Mouse (Mus musculus): ENCODE data around the gene Med23.

Med23 gene

DNA sequence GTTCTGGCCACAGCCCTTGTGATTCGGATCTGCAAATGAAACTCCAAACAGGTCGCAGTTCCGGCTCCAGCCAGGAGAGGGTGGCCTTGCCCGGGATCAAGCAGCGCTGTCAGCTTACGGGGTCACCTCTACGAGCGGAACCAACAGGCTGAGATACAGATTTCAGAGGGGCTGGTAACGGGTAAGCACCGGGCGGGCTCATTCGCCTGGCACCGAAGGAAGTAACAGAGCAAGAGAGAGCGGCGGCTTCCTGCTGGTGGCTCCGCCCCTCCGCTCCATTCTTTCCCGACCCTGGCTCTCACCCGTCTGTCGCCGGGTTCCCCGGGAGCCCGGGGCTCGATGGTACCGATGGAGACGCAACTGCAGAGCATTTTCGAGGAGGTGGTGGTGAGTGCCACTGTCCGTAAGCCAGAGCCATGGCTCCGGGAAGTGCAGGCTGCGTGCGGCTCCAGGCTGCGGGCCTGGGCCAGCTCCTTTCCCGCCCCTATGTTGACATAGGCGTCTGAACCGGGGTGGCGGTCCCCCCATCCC lies at the start of gene Med23:
TSS of gene Med23 (plus strand) at position 227 of the 531 bp plus-strand sequence.
- peak; percentile 97 for DNase-seq

- no peak for DNase-seq
Observed at GRCm38 (mm10) chr10:24821990-24822676, 47.7 kb upstream of the Med23 start.

- DNase-seq, result no peak
Observed at GRCm38 (mm10) chr10:24822842-24823241, 46.9 kb upstream of the Med23 start.

GRCm38 (mm10) chr10:24823265-24823664 lies 46.5 kb upstream of the Med23 start:
- no peak for DNase-seq

DNA sequence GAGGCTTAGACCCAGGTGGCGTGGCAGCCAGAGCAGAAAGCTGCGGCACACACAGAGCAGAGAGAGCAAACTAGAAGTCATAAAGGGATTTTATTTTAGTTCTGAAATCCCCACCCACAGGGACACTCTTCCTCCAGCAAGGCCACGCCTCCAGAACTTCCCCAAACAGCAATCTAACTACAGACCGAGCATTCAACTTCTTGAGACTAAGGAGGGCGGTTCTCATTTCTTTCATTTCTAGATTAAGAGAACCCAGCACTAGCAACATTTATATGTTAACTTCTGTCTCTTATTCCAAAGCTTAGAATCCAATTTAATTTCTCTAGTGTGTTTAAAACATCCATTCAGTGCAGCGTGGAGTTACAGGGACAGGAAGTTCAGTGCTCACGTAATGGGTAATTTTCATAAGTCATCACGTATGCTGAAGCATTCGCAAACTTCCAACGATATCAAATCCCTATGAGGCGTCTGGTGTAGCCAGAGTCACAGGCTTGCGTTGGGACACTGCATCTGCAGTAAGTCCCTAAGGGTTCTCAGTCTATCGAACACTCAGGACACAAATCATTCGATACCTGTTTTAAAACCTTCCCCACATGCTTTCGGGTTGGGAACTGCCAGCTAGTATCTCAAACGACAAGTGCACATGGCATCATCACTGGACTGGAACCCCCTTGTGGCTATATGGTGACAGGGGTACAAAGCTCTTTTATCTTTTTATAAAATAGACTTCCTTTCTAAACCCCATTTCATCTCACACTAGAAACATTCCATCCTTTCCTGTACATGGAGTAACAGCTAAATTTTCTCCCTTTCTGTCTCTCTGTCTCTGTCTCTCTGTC lies 45.9 kb upstream of the Med23 start:
- DNase-seq, result no peak

DNA sequence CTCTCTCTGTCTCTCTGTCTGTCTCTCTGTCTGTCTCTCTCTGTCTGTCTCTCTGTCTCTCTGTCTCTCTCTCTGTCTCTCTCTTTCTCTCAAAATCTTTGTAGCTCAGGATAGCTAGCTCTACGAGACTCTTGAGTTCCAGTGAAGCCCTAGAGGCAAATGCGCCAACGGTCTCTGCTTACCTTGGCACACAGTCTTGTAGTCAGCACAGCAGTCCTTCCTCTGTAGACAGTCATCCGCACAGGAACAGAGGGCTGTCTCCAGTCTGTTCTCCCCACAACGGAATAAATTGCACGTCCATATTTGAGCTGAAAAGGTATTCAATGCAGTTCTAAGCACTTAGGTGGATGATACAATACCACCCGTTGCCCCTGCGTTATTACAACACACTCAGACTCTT lies 45.2 kb upstream of the Med23 start:
- DNase-seq, result no peak

DNA sequence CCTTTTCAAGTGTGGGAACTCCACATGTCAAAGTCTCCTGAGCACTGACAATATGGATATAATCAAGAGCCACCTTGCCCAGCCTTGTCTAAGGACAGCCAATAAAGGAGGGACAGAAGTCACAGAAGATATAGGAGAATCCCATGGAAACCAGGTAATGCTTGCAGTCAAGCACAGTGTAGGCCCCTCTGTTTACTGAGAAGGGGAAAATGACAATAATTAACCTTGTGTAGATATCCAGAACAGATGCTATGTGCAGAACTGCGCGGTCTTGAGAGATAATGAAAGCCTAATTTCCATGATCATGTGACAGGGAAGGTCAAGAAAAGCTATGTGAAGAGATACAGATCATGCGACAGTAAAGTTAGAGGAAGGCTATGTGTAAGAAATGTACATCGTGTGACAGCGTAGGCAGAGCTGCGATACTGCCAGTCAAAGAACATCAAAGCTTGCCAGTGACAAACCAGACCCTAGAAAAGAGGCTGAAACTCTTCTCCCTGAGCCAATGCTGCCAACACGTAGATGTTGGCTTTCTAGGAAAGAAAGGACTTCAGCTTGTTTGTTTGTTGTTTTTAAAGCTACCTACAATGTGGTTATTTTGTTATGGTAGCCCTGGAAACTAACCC lies 44.2 kb upstream of the Med23 start:
- DNase-seq, result no peak

DNA sequence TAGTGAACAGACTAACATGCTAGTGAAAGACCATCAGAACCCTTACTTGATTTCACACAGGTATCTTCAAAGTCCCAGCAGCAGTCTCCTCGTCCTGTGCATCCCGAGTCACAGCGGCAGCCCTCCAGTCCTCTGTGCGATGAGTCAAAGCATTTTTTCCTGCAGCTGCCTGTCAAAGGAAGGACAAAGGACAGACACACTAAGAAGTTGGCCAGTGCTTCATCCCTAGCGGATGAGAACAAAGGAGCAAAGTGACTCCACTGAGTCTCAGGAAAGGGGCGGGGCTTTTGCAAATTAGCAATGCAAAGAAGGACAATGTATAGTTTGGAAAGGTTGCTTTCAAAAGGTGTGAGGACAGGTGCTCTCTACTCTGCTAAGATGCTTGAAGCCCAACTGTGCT lies 43.7 kb upstream of the Med23 start:
- no peak for DNase-seq

DNA sequence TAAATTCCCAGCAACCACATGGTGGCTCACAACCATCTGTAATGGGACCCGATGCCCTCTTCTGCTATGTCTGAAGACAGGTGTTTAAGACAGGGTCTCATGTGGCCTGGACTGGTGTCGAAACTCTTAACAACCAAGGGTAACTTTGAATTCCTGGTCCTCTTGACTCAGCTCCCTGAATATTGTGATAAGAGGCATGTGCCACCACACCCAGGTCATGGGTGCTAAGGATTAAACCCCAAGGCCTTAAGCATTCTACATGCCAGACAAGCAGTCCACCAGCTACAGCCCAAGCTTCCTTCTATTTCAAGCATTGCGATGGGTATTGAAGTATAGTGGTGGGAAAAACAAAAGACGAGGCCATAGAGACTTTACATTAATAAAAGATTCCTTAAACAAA lies 41.6 kb upstream of the Med23 start:
- no peak for DNase-seq

DNA sequence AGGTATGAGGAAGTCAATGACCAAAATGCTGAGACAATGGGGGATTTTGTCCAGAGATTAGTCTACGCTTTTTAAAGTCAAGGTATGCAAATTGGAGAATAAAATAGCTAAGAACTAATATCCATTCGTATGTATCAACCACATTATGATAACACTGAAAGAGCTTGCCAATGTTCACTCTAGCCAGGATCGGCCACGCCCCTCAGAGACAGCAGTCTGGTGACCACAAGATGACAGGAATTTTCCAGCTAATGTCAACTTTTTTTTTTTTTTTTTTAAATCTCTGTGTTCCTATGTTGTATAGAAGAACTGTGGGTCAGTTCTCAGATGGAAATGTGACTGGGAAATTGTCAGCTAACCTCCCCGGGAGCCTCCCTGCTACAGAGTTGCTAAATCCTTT lies 39.3 kb upstream of the Med23 start:
- DNase-seq, result no peak

DNA sequence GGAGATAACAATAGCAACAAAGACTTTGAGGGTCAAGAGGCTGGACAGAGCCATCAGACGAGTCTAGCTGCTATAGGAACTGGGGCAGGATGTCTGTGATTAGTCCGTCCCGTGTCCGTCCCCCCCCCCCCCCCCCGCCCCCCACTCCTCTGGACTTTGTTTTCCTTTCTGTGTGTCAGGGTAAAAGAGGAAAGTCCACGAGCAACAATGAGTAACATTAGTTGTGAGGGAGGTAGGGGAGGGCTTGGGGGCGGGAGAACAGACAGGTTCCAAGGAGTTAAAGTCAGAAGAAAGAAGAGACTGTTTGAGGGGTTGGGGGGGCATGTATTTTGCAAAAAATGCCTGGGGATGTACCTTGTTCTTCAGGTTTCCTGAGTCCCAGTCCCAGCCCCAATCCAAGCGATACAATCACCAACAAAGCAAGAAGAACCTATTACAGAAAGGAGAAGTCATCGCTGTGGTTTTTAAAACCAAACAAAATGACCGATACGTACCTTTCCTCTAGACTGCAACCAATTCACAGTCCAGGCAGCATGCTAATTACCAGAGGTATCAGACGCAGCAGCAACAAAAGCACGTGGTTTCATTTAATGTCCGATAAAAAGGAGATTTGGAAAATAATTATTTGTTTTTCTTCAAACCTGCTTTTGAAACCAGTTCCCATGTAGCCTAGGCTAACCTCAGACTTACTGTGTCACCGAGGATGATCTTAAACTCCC lies 38.2 kb upstream of the Med23 start:
- DNase-seq, result no peak

- DNase-seq, result no peak
Observed at GRCm38 (mm10) chr10:24832306-24832705, 37.5 kb upstream of the Med23 start.

DNA sequence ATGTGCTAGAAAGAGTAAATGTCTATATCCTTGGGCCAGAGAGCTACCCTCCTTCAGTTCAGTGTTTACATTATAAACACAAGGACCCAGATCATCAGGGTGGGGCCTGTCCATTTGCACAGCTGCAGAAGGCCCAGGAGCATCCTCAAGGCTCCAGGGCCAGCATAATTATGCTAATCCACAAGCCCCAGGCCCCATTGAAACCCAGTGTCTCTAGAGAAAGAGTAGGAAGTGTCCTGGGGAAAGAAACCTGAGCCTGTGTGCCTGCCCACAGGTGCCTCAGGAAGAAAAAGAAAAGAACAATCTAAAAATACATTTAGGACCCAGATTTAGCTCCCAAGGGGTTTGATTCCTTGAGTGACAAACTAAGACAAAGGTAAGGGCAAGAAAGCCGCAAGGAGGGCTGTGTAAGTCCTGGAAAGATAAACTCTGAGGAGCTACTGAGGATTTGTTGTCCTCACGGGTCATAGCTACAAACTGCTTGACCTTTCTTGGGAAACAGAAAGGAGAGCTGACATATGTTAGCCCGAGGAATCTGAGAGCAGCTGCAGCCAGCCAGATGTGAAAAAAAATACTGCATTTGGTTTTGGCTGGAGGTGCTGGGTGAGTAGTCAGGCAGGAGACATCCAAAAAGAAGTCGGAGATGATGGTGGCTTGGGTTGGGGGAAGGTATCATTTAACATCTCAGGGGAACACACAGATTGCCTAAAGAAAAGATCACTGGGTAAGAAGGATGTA lies 35.0 kb upstream of the Med23 start:
- no peak for DNase-seq

- DNase-seq, result no peak
Observed at GRCm38 (mm10) chr10:24835702-24836342, 34.0 kb upstream of the Med23 start.

DNA sequence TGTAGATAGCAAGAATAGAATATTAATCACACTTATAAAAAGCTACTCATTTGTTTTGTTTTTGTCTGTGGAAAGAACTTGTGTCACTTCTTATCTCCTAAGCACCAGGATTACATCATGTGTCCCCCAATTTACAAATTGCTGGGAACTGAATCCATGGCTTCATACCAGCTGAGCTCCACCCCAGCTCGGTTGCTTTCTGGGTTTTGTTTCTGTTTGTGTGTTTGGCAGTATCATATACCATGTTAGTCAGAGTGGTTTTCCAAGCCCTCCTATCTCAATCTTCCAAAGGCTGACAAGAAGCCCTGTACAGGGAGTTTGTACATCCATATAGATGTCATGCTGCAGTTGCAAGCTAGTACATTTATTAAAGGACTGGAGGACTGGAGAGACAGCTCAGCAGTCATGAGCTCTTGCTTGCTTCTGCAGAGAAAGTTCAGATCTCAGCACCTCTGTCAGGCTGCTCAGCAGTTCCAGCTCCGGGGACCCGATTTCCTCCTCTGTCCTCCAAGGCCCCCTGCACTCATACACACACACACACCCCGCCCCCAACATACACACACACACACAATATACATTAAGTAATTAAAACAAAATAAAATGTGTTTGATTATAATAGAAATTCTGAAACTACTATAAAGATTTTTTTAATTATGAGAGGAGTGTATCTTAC lies 33.3 kb upstream of the Med23 start:
- no peak for DNase-seq

DNA sequence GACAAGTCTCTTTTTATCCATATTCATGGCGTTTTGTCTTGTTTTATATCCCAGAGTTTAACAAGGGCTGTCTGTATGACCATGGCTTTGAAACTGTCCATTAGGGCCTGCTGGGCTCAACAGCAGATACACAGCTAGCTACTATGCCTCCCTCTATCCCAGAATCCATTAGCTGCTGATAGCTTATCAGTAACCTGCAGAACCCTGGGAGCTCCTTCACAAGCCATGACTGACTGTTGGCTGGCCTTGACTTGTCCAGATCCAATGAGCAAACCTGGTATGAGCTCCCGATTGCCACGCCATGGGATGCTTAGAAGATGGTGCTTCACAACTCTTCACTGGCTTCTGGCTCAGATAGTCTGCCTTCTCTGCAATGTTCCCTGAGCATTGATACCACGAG lies 29.0 kb upstream of the Med23 start:
- no peak for DNase-seq

DNA sequence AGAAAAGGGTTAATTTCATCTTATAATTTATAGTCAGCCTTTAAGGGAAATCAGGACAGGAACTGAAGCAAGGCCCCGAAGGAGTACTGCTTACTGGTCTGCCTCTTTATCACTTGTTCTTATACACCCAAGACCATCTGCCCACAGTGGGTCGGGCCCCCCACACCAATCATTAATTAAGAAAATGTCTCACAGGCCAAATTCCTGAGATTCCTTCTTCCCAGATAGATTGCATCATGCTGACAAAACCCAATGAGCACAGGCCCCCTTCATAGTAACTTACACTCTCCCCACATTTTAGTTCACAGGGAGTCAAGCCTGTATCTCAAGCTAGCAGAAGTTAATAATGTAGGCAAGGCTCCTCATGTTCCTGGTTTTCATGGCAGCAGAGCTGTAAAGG lies 27.8 kb upstream of the Med23 start:
- DNase-seq, result no peak

DNA sequence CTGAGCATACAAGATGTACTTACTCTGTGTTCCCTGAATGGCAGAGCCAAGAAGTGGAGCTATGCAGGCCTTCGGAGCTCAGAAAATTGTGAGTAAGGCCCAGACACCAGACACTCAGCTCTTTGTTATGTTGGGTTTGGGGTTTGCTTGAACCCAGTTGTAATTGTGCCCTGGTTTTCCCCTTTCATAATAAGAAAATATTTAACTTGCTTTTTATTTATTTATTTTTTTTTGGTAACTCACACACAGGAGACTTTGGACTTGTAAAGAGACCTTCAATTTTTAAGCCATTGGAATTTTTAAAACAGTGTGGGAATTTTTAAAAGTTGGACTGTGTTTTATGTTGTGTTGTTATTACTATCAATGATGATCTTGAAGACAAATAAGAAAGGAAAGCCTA lies 27.1 kb upstream of the Med23 start, which contains the start of gene Enpp3:
TSS of gene Enpp3 (minus strand) at position 148 of the 400 bp plus-strand sequence.
- no peak for DNase-seq

DNA sequence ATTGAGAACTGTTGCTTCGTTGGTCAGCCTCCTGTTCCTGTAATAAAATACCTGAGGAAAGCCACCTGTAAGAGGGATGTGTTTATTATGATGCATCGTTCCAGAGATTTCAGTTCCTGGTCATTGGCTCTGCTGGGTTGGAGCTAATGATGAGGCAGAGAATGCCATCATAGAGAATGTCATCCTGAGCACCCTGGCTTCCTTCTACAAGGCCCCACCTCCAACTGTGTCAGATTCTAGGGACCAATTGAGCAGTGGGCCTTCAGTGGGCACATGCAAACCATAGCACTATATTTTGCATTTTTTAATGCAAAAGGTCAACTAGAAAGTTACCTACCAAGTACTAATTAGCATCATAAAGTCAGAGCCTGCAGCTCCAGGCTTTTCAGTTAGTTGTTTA lies 6.6 kb upstream of the Med23 start:
- no peak for DNase-seq

GRCm38 (mm10) chr10:24864434-24864833 lies 5.4 kb upstream of the Med23 start:
- no peak for DNase-seq

- DNase-seq, result no peak
Observed at GRCm38 (mm10) chr10:24873624-24874023, 3.8 kb downstream of the Med23 start.

Data from layer of hippocampus, adult 9-11 months (tissue).